Mouse (Mus musculus) urinary bladder, postnatal 36 days (tissue): ENCODE results near the gene Lrrc32.

Experiments
- DNase-seq, 2 experiments: peaks; one replicate each; pipeline ENCODE4 v3.0.0; 2022; ENCODE audit warnings: low spot score in 2 of 2, mixed read lengths in 1 of 2

Gene Lrrc32

DNA sequence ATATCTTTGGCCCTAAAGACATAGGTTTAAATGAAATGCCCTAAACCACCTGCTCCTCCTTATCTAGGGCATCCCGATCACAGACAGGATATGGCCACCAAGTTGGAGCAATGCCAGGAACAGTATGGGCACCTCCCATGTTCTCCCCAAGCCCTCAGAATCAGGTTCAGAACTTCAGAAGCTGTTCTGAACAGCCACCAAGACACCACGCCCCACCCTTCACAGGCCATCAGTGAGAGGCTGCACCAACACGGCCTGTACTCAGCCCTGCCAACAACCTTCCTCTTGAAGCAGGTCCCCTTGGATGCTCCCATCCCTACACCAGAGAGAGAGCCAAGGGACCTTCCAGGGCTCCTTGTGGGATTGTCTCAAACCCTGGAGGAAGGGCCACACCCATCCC is 55.5 kb downstream of the Lrrc32 start:
- DNase-seq: no peak

DNA sequence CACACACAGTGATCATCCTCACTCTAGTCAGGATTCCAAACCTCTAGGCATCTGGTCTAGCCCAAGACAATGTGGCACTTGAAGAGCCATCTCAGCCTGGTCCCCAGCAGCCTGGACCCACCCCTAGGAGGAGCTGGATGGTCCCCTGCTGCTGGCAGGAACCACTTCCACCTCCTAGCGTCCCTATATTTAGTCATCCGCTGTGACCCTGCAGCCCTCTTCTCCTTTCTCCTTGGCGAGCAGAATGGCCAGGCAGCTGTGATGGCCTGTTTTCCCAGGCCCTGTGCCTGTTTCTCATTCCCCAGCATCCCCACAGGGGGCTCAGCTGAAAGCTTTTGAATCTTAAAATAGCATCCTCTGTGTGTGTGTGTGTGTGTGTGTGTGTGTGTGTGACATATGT is 59.8 kb downstream of the Lrrc32 start:
- no peak for DNase-seq

DNA sequence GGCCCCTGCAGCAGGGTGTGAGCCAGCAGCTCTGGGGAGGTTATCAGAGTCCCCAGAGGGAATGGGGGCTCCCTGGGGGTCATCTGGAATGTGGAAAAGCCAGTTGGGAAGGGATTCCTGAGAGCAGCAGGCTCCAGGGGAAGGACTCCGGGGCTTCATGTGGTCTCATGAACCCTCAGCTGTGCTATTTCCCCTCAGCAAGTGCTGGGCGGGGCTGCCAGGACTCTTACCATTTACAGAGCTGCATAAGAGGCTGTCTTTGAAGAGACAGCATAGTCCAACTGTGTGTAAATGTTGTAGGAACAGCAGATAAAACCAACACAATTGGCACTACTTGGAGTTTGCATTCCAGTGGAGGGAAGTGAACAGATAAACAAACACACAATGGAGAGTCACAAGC is 61.5 kb downstream of the Lrrc32 start:
- no peak for DNase-seq

DNA sequence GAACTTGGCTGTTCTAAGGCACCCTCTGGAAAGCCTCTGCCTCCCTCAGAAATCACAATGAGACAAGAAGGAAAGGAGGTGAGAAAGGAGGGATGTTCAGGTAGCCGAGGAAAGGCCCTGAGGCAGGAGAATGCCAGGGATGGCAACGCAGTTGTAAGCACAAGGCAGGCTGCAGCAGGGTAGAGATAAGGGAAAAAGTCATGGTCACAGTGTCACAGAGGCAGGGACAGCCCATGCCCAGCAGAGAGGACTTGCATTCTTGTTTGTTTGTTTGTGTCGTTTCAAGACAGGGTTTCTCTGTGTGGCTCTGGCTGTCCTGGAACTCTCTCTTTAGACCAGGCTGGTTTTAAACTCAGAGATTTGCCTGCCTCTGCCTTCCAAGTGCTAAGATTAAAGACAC is 62.0 kb downstream of the Lrrc32 start:
- no peak for DNase-seq
